Mouse (Mus musculus) embryonic facial prominence, embryonic 11.5 days (tissue): ENCODE data around the gene Itfg2. TPM values are rescaled to one million over a fixed set of nuclear protein-coding genes. Genes with fewer than 3 reads are reported as not detected.
A peak's percentile ranks its signal among the peaks of the same experiment; 100 is the strongest.

Experiments
- ATAC-seq: fragments of 200-750 bp; cut with Nextera tagmentation; replicated peaks from 2 replicates; pipeline ENCODE4 v1.8.0; 2017; ENCODE audit warnings: low read depth; ENCODE audit not compliant: insufficient number of reproducible peaks, low FRiP score, low TSS enrichment
- DNase-seq: peaks from one replicate; pipeline ENCODE4 v3.0.0-alpha.2; 2015; ENCODE audit warnings: low spot score
- H3K27ac ChIP-seq: fragments of 300-500 bp; sonication (generic); replicated peaks from 2 replicates; pipeline ENCODE4 v1.5.1; 2014; ENCODE audit warnings: mild to moderate bottlenecking, low read depth, low read length, control low read depth
- H3K27me3 ChIP-seq: fragments of 300-500 bp; sonication (generic); 2 replicates; pipeline ENCODE4 v1.6.1; 2014; ENCODE audit warnings: mild to moderate bottlenecking, low read length, moderate library complexity, mixed read lengths; ENCODE audit not compliant: control insufficient read depth, insufficient read depth
- H3K36me3 ChIP-seq: fragments of 300-500 bp; sonication (generic); replicated peaks from 2 replicates; pipeline ENCODE4 v1.6.1; 2014; ENCODE audit warnings: low read depth, mild to moderate bottlenecking, low read length, moderate library complexity, mixed read lengths; ENCODE audit not compliant: control insufficient read depth, insufficient read depth
- H3K4me1 ChIP-seq: fragments of 300-500 bp; sonication (generic); 2 replicates; pipeline ENCODE4 v1.6.1; 2014; ENCODE audit warnings: low read length, mixed read lengths; ENCODE audit not compliant: control insufficient read depth, insufficient read depth
- H3K4me2 ChIP-seq: fragments of 300-500 bp; sonication (generic); 2 replicates; pipeline ENCODE4 v1.6.1; 2014; ENCODE audit warnings: low read depth, mild to moderate bottlenecking, control low read depth, low read length, moderate library complexity
- H3K4me3 ChIP-seq: fragments of 300-500 bp; sonication (generic); 2 replicates; pipeline ENCODE4 v1.5.1; 2014; ENCODE audit warnings: low read depth, low read length, control low read depth
- H3K9ac ChIP-seq: fragments of 300-500 bp; sonication (generic); replicated peaks from 2 replicates; pipeline ENCODE4 v1.6.1; 2014; ENCODE audit warnings: mild to moderate bottlenecking, control low read depth, low read length
- H3K9me3 ChIP-seq: fragments of 300-500 bp; sonication (generic); replicated peaks from 2 replicates; pipeline ENCODE4 v1.6.1; 2016; ENCODE audit warnings: mild to moderate bottlenecking, low read length, inconsistent platforms, mixed read lengths; ENCODE audit not compliant: control insufficient read depth
- WGBS: fragments of 180-500 bp; shearing (Covaris S2); extraction: QIAGEN DNeasy Blood & Tissue Kit; methylation state at CpG from one replicate; pipeline ENCODE4 v1.1.7; 2014; 5-methylcytosine and 5-hydroxymethylcytosine counted together
- polyA plus RNA-seq: library from polyadenylated mRNA; unstranded; fragments of >200 nt; fragmentation: Nextera tagmentation; extraction: Ambion mirVana; gene quantifications from 2 replicates; pipeline ENCODE4 v1.2.1, GENCODE M21; 2014

Gene Itfg2
- polyA plus RNA-seq, 1 experiment from 2014 or later: 26.9 TPM

DNA sequence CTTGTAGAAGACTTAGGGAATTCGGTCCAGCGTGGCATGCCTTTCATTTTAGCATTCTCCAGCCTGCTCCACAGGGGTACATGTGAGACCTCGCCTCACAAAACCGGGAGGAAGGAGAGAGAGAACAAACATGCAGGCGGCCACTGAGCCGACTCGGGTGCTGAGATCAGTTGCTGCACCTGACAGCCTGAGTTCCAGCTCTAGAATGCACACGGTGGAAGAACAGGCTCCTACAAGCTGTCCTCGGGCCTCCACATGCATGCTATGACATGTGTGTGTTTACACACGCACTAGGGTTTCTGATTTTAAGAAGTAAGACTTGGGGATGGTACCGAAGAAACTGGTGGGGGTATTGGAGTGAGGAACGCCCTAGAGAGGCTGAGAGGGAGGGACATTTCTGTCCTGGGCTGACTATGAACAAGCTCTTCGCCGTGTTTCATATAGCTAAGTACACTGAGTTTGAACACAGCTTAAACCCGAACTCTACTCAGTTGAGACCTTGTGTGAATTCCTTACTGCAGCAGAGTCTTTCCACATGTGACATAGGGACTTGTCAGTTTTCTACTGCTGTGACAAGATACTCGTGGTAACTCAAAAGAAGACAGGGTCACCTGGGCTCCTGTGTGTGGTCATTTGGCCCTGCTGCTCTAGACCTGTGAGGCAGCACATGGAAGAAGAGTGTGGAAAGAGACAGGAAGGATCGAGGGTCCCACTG lies 48.2 kb downstream of the Itfg2 start:
- H3K4me2 ChIP-seq: no peak overlapping the region
- 88% methylated on average over 17 of the region's 17 CpGs for WGBS
- H3K9me3 ChIP-seq: no peaks in the 10 kb centered on the region
- H3K27me3 ChIP-seq: no peaks in the 10 kb centered on the region
- ATAC-seq (no peak), DNase-seq (no peak)
- no peak overlapping the region for H3K9ac ChIP-seq
- no peak overlapping the region for H3K27ac ChIP-seq
- H3K36me3 ChIP-seq: peaks cover 17% of the 10 kb centered on the region
- H3K4me3 ChIP-seq: no peak overlapping the region
- H3K4me1 ChIP-seq: no peaks in the 10 kb centered on the region

GRCm38 (mm10) chr6:128375192-128375591 lies 49.5 kb downstream of the Itfg2 start, which contains the start of the genes Tex52 and Gm44596:
Gene Tex52, plus strand, starts transcription at chr6:128375456.
Gene Gm44596, plus strand, starts transcription at chr6:128375503.
- Histone ChIP-seq H3K4me1 (no peaks in the 10 kb centered on the region), H3K9ac (no peak within 1 kb of the TSS), H3K9me3 (no peaks in the 10 kb centered on the region), H3K4me3 (no peak within 1 kb of the TSS), H3K27ac (no peak within 1 kb of the TSS; the same call in 1 of the 2 replicates), H3K4me2 (no peak within 1 kb of the TSS), H3K27me3 (no peaks in the 10 kb centered on the region), H3K36me3 (peaks cover 17% of the 10 kb centered on the region)
- WGBS: 28% methylated on average over 6 of the region's 6 CpGs
- DNase-seq: peak; percentile 65
- ATAC-seq: peak; percentile 71

- no peaks in the 10 kb centered on the region for H3K4me1 ChIP-seq
- H3K27ac ChIP-seq: no peak overlapping the region
- H3K9me3 ChIP-seq: no peaks in the 10 kb centered on the region
- no peak overlapping the region for H3K4me2 ChIP-seq
- H3K27me3 ChIP-seq: no peaks in the 10 kb centered on the region
- no peak overlapping the region for H3K4me3 ChIP-seq
- no peak for ATAC-seq
- DNase-seq: no peak
- H3K9ac ChIP-seq: no peak overlapping the region
- WGBS: 90% methylated on average over 5 of the region's 5 CpGs
- peaks cover 28% of the 10 kb centered on the region for H3K36me3 ChIP-seq
Observed at GRCm38 (mm10) chr6:128370040-128370439, 54.7 kb downstream of the Itfg2 start.

DNA sequence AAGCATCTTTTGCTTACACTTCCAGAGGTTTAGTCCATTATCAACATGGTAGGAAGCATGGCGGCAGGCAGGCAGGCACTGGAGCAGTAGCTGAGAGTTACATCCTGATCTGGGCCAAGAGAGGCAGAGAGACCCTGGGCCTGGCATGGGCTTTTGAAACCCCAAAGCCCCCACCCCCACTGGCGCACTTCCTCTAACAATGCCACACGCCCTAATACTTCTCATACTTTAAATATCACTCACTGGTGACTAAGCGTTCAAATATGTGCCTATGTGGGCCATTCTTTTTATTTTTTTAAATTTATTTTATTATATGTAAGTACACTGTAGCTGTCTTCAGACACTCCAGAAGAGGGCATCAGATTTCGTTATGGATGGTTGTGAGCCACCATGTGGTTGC lies 58.3 kb downstream of the Itfg2 start:
- WGBS: 95% methylated on average over 5 of the region's 5 CpGs

GRCm38 (mm10) chr6:128364721-128365120 lies 60.0 kb downstream of the Itfg2 start:
- Histone ChIP-seq H3K4me3 (no peak overlapping the region), H3K4me1 (no peaks in the 10 kb centered on the region; the same call in 1 of the 2 replicates), H3K27me3 (no peaks in the 10 kb centered on the region), H3K27ac (no peak overlapping the region), H3K36me3 (peaks cover 13% of the 10 kb centered on the region), H3K9me3 (no peaks in the 10 kb centered on the region), H3K9ac (no peak overlapping the region), H3K4me2 (no peak overlapping the region)
- WGBS: 80% methylated on average over 6 of the region's 6 CpGs
- ATAC-seq: no peak
- no peak for DNase-seq

More for the DNA sequence above, 58.3 kb downstream of the Itfg2 start:
- Histone ChIP-seq H3K27ac (no peak overlapping the region), H3K4me1 (no peaks in the 10 kb centered on the region; the same call in 1 of the 2 replicates), H3K9ac (no peak overlapping the region), H3K27me3 (no peaks in the 10 kb centered on the region), H3K4me3 (no peak overlapping the region), H3K36me3 (peaks cover 13% of the 10 kb centered on the region), H3K9me3 (no peaks in the 10 kb centered on the region), H3K4me2 (no peak overlapping the region)
- ATAC-seq: no peak
- no peak for DNase-seq

DNA sequence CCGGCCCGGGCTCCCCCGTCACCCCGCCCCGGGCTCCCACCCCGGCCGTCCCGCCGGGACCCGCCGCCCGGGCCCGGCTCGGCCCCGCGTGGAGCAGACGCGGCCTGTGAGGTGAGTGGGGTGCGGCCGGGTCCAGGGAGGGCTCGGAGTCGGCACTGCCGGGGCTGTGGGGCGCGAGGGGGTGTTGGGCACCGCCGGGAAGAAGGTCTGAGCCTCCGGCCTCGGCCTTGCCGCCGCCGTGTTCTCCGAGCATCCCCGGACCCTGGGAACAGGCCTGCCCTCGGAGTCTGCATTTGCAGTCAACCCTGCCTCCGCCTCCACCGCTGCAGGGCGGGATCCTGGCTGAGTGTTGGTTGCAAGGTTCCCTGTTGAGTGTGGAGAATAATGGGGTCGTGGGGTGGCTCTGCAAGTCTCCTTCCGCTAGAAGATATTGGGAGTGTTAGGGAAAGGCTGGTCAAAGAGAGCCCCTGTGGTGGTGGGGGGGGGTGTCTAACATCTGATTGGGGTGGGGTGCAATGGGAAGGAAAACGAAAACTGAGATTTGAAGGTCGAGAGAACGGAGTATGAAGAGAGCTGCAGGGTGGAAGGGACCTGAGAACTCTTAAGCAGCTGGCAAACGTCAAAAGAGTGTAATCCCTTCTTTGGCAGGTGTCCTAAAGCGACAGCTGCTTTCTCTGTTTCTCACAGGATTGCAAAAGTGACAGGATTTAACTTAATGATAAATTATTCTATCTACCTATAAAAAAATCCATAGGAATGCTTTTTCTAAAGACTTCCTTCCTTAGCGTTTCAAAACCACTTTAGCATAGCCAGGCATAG lies 61.5 kb downstream of the Itfg2 start:
- Histone ChIP-seq H3K27ac (peak overlapping the region; percentile 96), H3K4me3 (peak overlapping the region; percentile 95), H3K27me3 (no peaks in the 10 kb centered on the region), H3K9me3 (no peaks in the 10 kb centered on the region), H3K36me3 (peaks cover 9% of the 10 kb centered on the region), H3K9ac (peak overlapping the region; percentile 95), H3K4me1 (no peaks in the 10 kb centered on the region; the same call in 1 of the 2 replicates), H3K4me2 (peak overlapping the region; percentile 79)
- WGBS: 2% methylated on average over 33 of the region's 46 CpGs
- DNase-seq: peak; percentile 58
- peak; percentile 60 for ATAC-seq

GRCm38 (mm10) chr6:128362381-128363006 lies 62.2 kb downstream of the Itfg2 start, which contains the start of the genes Rhno1 and Foxm1:
Gene Rhno1, minus strand, starts transcription at chr6:128362911.
Gene Foxm1, plus strand, starts transcription at chr6:128362967.
- Histone ChIP-seq H3K4me2 (peak within 1 kb of the TSS; percentile 79), H3K27me3 (no peaks in the 10 kb centered on the region), H3K9me3 (no peaks in the 10 kb centered on the region), H3K36me3 (peaks cover 11% of the 10 kb centered on the region), H3K9ac (peak within 1 kb of the TSS; percentile 95), H3K4me1 (no peaks in the 10 kb centered on the region; the same call in 1 of the 2 replicates), H3K27ac (peak within 1 kb of the TSS; percentile 96), H3K4me3 (peak within 1 kb of the TSS; percentile 95)
- WGBS: under 1% methylated on average over 40 of the region's 76 CpGs
- DNase-seq (peak; percentile 92), ATAC-seq (peak; percentile 86)
